ENCODE assay signal across 8 mouse cellular contexts in genomic region chr3:100489133-100490009, GRCm38 (mm10). TPM values are rescaled to one million over a fixed set of nuclear protein-coding genes. Genes with fewer than 3 reads are reported as not detected.
DNase-seq lines count a peak whose midpoint lies in the region; ATAC-seq and TF ChIP-seq lines count a peak whose summit lies in the region.

Tent5c (minus strand) TSS chr3:100489324.

- H3K4me1 ChIP-seq in heart, embryonic 15.5 days (replicated peaks): peaks cover 10% of the 10 kb centered on the region
- peaks cover 31 to 33% of the 10 kb centered on the region in 2 experiments for H3K4me1 ChIP-seq in liver, embryonic 14.5 days (replicated peaks; ENCODE audit: control insufficient read depth in 2 of 2, insufficient read depth in 2 of 2, low read length in 1 of 2)
- H3K4me1 ChIP-seq in neural tube, embryonic 11.5 days (ENCODE audit: control insufficient read depth, insufficient read depth, low read length): peaks cover 4% of the 10 kb centered on the region; the same call in 1 of the 2 replicates
- 0 out of 2 replicates have a peak, but pooled peaks cover 3% of the 10 kb centered on the region for H3K4me1 ChIP-seq in stomach, postnatal 0 days (replicated peaks; ENCODE audit: control insufficient read depth, insufficient read depth)

- under 1% methylated on average over 56 of the region's 73 CpGs for WGBS in heart, embryonic 15.5 days
- WGBS in liver, embryonic 14.5 days (ENCODE audit: insufficient replicate concordance): under 1% methylated on average over 65 of the region's 73 CpGs
- under 1% methylated on average over 45 of the region's 73 CpGs for WGBS in neural tube, embryonic 11.5 days
- under 1% methylated on average over 61 of the region's 73 CpGs for WGBS in stomach, postnatal 0 days

- TF ChIP-seq EP300 in liver, embryonic 14.5 days (IDR thresholded peaks at IDR 0.05; ENCODE audit: low read depth): no peak
- TF ChIP-seq EP300 in stomach, postnatal 0 days (optimal IDR thresholded peaks at IDR 0.05): no peak

- peak within 1 kb of the TSS; percentile 71 for H3K4me3 ChIP-seq in heart, embryonic 15.5 days
- H3K4me3 ChIP-seq in liver, embryonic 14.5 days (ENCODE audit: insufficient read depth in 1 of 2, low read depth in 2 of 2, low read length in 2 of 2): peak within 1 kb of the TSS; percentile 95
- H3K4me3 ChIP-seq in neural tube, embryonic 11.5 days (ENCODE audit: low read depth, low read length): peak within 1 kb of the TSS; percentile 55
- peak within 1 kb of the TSS; percentile 68 for H3K4me3 ChIP-seq in stomach, postnatal 0 days (ENCODE audit: low read depth, low read length)

- H3K9me3 ChIP-seq in heart, embryonic 15.5 days (replicated peaks): no peaks in the 10 kb centered on the region
- H3K9me3 ChIP-seq in liver, embryonic 14.5 days (ENCODE audit: control insufficient read depth, low read length): no peaks in the 10 kb centered on the region
- no peaks in the 10 kb centered on the region for H3K9me3 ChIP-seq in neural tube, embryonic 11.5 days (ENCODE audit: control insufficient read depth, low read length)
- no peaks in the 10 kb centered on the region for H3K9me3 ChIP-seq in stomach, postnatal 0 days (ENCODE audit: control insufficient read depth, low read length)

- H3K4me2 ChIP-seq in heart, embryonic 15.5 days: peak within 1 kb of the TSS; percentile 98
- peak within 1 kb of the TSS; percentile 72 for H3K4me2 ChIP-seq in liver, embryonic 14.5 days (ENCODE audit: low read depth)
- H3K4me2 ChIP-seq in neural tube, embryonic 11.5 days (ENCODE audit: low read depth): peak within 1 kb of the TSS; percentile 91
- peak within 1 kb of the TSS; percentile 95 for H3K4me2 ChIP-seq in stomach, postnatal 0 days (replicated peaks; ENCODE audit: low read depth)

- peaks cover 33% of the 10 kb centered on the region for H3K27me3 ChIP-seq in heart, embryonic 15.5 days
- H3K27me3 ChIP-seq in liver, embryonic 14.5 days (ENCODE audit: control insufficient read depth, insufficient read depth, low read length): no peaks in the 10 kb centered on the region
- H3K27me3 ChIP-seq in neural tube, embryonic 11.5 days (ENCODE audit: control insufficient read depth, insufficient read depth, low read length): peaks cover 31% of the 10 kb centered on the region
- no peaks in the 10 kb centered on the region for H3K27me3 ChIP-seq in stomach, postnatal 0 days (ENCODE audit: control insufficient read depth, insufficient read depth, low read length)

- no peaks in the 10 kb centered on the region for H3K36me3 ChIP-seq in heart, embryonic 15.5 days
- H3K36me3 ChIP-seq in liver, embryonic 14.5 days (replicated peaks; ENCODE audit: control insufficient read depth, insufficient read depth, low read depth): no peaks in the 10 kb centered on the region
- H3K36me3 ChIP-seq in neural tube, embryonic 11.5 days (ENCODE audit: control insufficient read depth, insufficient read depth, low read length): no peaks in the 10 kb centered on the region
- no peaks in the 10 kb centered on the region for H3K36me3 ChIP-seq in stomach, postnatal 0 days (ENCODE audit: control insufficient read depth, insufficient read depth, low read length)

- 0 out of 2 replicates have a peak, but pooled peaks have one; percentile 3 for TF ChIP-seq CTCF in liver, embryonic 14.5 days (IDR thresholded peaks at IDR 0.05; ENCODE audit: low read depth)
- no peak for TF ChIP-seq CTCF in stomach, postnatal 0 days (IDR thresholded peaks at IDR 0.05; ENCODE audit: low read depth)

- H3K9ac ChIP-seq in heart, embryonic 15.5 days: peak within 1 kb of the TSS; percentile 61
- H3K9ac ChIP-seq in liver, embryonic 14.5 days (replicated peaks): peak within 1 kb of the TSS; percentile 98
- H3K9ac ChIP-seq in neural tube, embryonic 11.5 days (ENCODE audit: low read length): peak within 1 kb of the TSS; percentile 53
- H3K9ac ChIP-seq in stomach, postnatal 0 days (ENCODE audit: low read length): peak within 1 kb of the TSS; percentile 65

- peak; percentile 98 for DNase-seq in CD4-positive, CD25-positive, alpha-beta regulatory T cell, adult 2 months (ENCODE audit: low read depth, low spot score)
- DNase-seq in c-Kit-negative CD71-positive TER-119-positive erythroid progenitor cells, embryonic 14.5 days (ENCODE audit: low read depth, low spot score): peak; percentile 98
- peak; percentile 75 for DNase-seq in fibroblast of lung, adult 2 months (ENCODE audit: low read depth)
- DNase-seq in kidney, postnatal 25 days: peak; percentile 99
- DNase-seq in liver, embryonic 14.5 days (ENCODE audit: low read depth in 3 of 3, low spot score in 3 of 3): peak; percentile 94 to 95 (median 95)
- DNase-seq in neural tube, embryonic 11.5 days (ENCODE audit: low spot score): peak; percentile 95
- peak; percentile 97 for DNase-seq in stomach, postnatal 0 days (ENCODE audit: low spot score)

- ATAC-seq in heart, embryonic 15.5 days (replicated peaks; ENCODE audit: insufficient number of reproducible peaks, insufficient read depth, low FRiP score, low read depth): peak; percentile 94
- peak; percentile 89 for ATAC-seq in liver, embryonic 14.5 days (ENCODE audit: insufficient read depth)
- ATAC-seq in neural tube, embryonic 11.5 days (ENCODE audit: insufficient read depth, low FRiP score, low TSS enrichment): peak; percentile 92
- ATAC-seq in stomach, postnatal 0 days (ENCODE audit: low FRiP score, low TSS enrichment): peak; percentile 96

- H3K27ac ChIP-seq in heart, embryonic 15.5 days: peak within 1 kb of the TSS; percentile 54
- peak within 1 kb of the TSS; percentile 95 for H3K27ac ChIP-seq in liver, embryonic 14.5 days
- no peak within 1 kb of the TSS for H3K27ac ChIP-seq in neural tube, embryonic 11.5 days (ENCODE audit: low read depth, low read length)
- peak within 1 kb of the TSS; percentile 56 for H3K27ac ChIP-seq in stomach, postnatal 0 days (replicated peaks)

RNA-seq across cellular contexts. Expression of gene Tent5c, which starts in this region (rescaled TPM):
- polyA plus RNA-seq in heart, embryonic 15.5 days (2015; fragmentation: Nextera tagmentation; extraction: Ambion mirVana): 28.5 and 34.7 TPM in 2 replicates
- polyA plus RNA-seq in liver, embryonic 14.5 days (2012; rRNA removed): 43.2 and 44.1 TPM in 2 replicates
- polyA plus RNA-seq in liver, embryonic 14.5 days (2014; fragmentation: Nextera tagmentation; extraction: Ambion mirVana): 73.8 and 75.0 TPM in 2 replicates
- 2.6 and 3.0 TPM in 2 replicates for polyA plus RNA-seq in neural tube, embryonic 11.5 days (2014; fragmentation: Nextera tagmentation; extraction: Ambion mirVana)
- 2.5 and 2.8 TPM in 2 replicates for polyA plus RNA-seq in stomach, postnatal 0 days (2015; fragmentation: Nextera tagmentation; extraction: Ambion mirVana)
